Mouse (Mus musculus): ENCODE results near the gene Tgfbrap1. TPM values are rescaled to one million over a fixed set of nuclear protein-coding genes. Genes with fewer than 3 reads are reported as not detected.
"Not testable (repeated sequence)": the region's sequence is repeated elsewhere in the genome, so short reads cannot be mapped to it uniquely, and the experiment has no call there.

The Tgfbrap1 gene
- total RNA-seq (2015): 19.0 and 24.6 TPM in 2 replicates
- 11.2 and 11.6 TPM in 2 replicates for total RNA-seq (2017)

DNA sequence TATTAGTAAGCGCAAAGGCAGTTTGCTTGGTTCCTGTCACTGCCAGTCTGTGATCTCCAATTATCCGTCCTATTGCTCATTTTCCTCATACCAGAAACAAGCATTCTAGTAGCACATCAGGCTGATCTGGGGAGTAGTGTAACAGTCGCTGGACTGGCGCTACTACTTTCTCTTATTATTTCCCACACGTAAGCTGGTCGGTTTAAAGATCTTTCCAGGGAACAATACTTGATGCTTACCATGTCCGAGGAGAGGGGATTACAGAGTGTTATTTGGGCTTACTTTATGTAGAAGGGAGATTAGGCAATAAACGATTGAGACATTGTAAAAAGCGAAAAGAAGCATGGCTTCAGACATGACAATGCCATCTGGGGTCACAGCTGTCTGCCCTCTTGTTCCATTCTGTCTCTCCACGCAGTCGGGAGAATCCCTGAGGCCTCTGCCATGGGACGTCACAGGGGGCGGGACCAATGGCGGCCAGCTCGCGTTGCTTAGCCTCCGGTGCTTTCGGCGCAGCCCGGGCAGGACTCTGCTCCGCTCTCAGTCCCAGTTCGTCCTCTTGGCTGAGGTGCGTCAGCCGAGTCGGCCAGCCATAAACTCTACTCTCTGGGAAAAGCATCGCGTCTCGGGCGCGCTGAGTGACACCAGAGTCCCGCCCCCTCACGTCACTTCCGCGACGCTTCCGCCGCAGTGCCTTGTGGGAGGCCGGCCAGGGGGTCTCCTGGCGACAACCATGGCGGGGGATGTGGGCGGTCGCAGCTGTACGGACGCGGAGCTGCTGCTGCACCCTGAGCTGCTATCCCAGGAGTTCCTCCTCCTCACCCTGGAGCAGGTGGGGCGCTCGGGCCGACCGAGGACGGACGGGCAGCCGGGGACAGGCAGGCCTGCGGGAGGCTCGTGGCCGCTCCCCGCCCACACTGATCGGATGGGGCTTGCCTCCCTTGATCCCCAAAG is at the start of gene Tgfbrap1, which contains the start of gene AI597479:
Gene Tgfbrap1, minus strand, starts transcription at position 607 of the 954 bp plus-strand sequence.
Gene AI597479, plus strand, starts transcription at position 680 of the 954 bp plus-strand sequence.
- peak; percentile 95 for ATAC-seq (replicated peaks; ENCODE audit: poor library complexity)

GRCm38 (mm10) chr1:43147474-43147873 is 49.0 kb upstream of the Tgfbrap1 start:
- ATAC-seq (replicated peaks; ENCODE audit: poor library complexity): no peak

GRCm38 (mm10) chr1:43145388-43145787 is 47.0 kb upstream of the Tgfbrap1 start:
- ATAC-seq (replicated peaks; ENCODE audit: poor library complexity): no peak

- no peak for ATAC-seq (replicated peaks; ENCODE audit: poor library complexity)
Observed at GRCm38 (mm10) chr1:43144338-43144906, 46.0 kb upstream of the Tgfbrap1 start.

- no peak for ATAC-seq (replicated peaks; ENCODE audit: poor library complexity)
Observed at GRCm38 (mm10) chr1:43143791-43144190, 45.4 kb upstream of the Tgfbrap1 start.

DNA sequence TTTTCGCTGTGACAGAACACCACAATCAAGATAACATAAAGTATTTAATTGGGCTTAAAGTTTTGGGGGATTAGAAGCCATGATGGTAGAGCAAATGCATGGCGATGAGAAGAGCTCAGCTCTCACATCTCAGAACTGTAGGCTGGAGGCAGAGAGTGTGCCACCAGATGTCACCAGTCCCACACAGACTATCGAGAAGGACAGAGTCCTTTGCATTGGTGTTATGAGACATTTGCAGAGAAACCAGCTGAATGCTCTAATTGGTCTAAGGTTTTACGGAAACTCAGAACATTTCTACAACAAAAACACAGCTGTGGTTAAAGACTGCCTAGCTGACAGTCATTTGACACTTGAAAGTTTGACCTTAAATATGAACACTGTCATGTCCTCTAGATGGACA is 44.8 kb upstream of the Tgfbrap1 start:
- ATAC-seq (replicated peaks; ENCODE audit: poor library complexity): no peak

DNA sequence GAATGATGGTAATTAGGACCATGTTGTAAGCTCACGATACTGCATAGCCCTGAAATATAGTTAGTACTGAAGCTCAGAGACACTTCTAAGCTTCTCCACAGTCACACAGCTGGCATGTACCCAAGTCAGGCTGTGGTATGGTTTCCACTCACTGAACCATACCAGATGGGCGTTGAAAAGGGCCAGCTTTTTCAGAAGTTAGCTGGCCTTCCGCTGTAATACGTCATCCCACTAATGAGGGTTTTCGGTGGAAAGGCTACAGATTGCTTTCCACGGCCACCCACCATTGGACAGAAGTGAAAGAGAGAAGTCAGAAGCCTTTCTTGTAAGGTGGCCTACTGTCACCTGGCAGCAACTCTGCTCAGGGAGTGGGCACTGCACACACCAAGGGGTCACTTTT is 44.4 kb upstream of the Tgfbrap1 start:
- no peak for ATAC-seq (replicated peaks; ENCODE audit: poor library complexity)

- no peak for ATAC-seq (replicated peaks; ENCODE audit: poor library complexity)
Observed at GRCm38 (mm10) chr1:43141555-43141961, 43.1 kb upstream of the Tgfbrap1 start.

GRCm38 (mm10) chr1:43139587-43140266 is 41.3 kb upstream of the Tgfbrap1 start:
- ATAC-seq (replicated peaks; ENCODE audit: poor library complexity): peak; percentile 97

DNA sequence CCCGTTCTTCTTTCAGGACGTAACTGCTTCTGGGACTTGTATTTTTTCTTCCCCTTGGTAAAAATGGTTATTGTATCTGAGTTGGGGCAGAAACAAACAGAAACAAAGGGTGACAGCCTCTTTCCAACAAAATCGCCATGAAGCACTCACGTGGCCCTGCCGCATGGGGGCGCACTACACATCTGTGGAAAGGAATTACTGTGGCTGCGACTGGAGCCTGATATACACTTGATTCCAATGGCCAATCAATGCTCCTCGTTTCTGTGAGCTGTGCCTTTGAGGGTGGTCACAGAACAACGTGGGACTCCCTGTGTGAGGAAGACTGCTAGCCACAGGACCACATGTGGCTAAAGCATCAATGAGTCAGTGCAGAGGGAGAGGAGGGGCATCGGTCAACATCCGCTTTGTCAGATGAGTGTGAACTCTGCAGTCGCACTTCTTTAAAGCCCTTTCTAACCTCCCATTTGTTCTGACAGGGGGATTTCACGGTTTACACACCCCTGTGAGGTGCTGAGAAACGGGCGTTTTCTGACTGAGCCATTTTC is 39.9 kb upstream of the Tgfbrap1 start:
- ATAC-seq (replicated peaks; ENCODE audit: poor library complexity): peak; percentile 47; the same call in 1 of the 2 replicates

GRCm38 (mm10) chr1:43137334-43137733 is 38.9 kb upstream of the Tgfbrap1 start:
- no peak for ATAC-seq (replicated peaks; ENCODE audit: poor library complexity)

GRCm38 (mm10) chr1:43136488-43137029 is 38.1 kb upstream of the Tgfbrap1 start:
- not testable (repeated sequence) for ATAC-seq (replicated peaks; ENCODE audit: poor library complexity)

GRCm38 (mm10) chr1:43131591-43131990 is 33.2 kb upstream of the Tgfbrap1 start:
- ATAC-seq (replicated peaks; ENCODE audit: poor library complexity): no peak

DNA sequence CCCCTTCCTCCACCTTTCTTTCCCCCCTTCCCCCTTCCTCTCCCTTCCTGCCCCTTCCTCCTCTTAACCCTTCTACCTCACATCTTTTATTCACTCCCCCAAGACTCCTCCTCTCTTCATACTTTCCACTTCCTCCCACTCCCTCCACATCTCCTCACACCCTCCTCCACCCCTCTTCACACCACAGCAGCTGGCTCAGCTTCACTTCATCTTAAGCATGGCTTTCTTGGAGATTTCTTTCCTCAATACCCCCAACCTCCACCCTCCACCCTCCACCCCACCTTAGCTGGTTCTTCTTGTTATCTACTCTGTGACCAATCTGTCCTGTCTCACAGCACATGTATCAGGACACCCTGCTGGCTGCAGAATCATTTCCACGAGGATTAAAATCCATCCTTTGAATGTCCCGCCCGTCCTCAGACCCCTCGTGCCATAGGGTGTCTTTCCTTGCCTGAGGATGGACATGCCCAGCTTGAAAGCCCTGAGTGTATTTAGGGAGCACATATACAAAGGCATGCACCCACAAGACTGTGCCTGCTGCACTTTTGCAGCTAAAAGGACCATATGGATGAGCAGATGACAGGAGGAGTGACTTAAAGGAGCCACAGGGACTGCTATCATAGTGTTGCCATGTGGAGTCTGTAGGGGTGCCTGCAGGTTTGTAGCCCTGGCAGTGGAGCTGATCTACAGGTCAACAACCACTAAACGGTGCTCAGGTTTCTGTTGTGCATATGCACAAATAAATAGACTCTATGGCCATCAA is 32.0 kb upstream of the Tgfbrap1 start:
- no peak for ATAC-seq (replicated peaks; ENCODE audit: poor library complexity)

- ATAC-seq (replicated peaks; ENCODE audit: poor library complexity): no peak
Observed at GRCm38 (mm10) chr1:43127820-43128610, 29.6 kb upstream of the Tgfbrap1 start.

DNA sequence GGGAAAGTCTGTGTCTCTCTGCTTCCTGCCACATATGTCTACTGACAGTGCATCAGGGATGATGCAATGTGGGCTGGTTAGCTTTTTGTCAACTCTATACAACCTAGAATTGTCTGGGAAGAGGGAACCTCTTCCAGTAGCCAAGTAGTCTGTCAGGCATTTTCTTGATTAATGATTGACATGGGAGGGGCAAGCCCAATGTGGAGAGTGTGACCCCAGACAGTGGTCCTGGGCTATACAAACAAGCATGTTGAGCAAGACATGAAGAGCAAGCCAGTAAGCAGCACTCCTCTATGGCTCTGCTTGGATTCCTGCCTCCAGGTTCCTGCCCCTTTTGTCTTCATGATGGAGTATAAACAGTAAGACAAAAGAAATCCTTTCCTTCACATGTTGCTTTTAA is 28.8 kb upstream of the Tgfbrap1 start:
- no peak for ATAC-seq (replicated peaks; ENCODE audit: poor library complexity)

DNA sequence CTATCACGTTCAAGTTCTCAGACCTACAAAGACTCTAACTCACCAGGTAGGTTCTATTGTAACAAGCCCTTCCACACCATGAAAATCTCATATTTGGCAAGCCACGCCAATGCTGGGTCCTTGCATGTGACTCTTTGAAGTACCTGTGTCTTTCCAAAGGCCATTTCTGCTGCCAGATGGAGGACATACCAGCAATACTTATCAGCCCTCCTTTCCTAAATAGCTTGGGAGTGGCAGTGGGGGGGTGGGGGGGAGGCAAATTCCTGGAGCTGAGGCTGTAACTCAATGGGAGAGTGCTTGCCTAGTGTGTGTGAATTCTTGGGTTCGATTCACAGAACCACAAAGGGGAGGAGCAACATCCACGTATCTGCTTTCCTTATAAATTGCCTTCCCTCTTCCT is 26.3 kb upstream of the Tgfbrap1 start:
- ATAC-seq (replicated peaks; ENCODE audit: poor library complexity): no peak

- ATAC-seq (replicated peaks; ENCODE audit: poor library complexity): no peak
Observed at GRCm38 (mm10) chr1:43122616-43123015, 24.2 kb upstream of the Tgfbrap1 start.

- ATAC-seq (replicated peaks; ENCODE audit: poor library complexity): no peak
Observed at GRCm38 (mm10) chr1:43120950-43121349, 22.5 kb upstream of the Tgfbrap1 start.

All from megakaryocyte progenitor cell, adult 5-6 weeks (primary cell).